Mouse (Mus musculus) spleen, adult 2 months (tissue): ENCODE measurements around the gene Cdh13.

Experiments used
- CTCF ChIP-seq: fragments of 200-500 bp; IDR thresholded peaks from 2 replicates; pipeline ENCODE4 v1.5.1; 2011; ENCODE audit warnings: mild to moderate bottlenecking, inconsistent platforms; ENCODE audit not compliant: insufficient read depth, insufficient read length, insufficient replicate concordance; ENCODE audit errors: extremely low read depth
- POLR2A ChIP-seq: fragments of 200-500 bp; IDR thresholded peaks from 2 replicates; pipeline ENCODE4 v1.6.1; 2011; ENCODE audit warnings: low read depth, low read length, inconsistent platforms

DNA sequence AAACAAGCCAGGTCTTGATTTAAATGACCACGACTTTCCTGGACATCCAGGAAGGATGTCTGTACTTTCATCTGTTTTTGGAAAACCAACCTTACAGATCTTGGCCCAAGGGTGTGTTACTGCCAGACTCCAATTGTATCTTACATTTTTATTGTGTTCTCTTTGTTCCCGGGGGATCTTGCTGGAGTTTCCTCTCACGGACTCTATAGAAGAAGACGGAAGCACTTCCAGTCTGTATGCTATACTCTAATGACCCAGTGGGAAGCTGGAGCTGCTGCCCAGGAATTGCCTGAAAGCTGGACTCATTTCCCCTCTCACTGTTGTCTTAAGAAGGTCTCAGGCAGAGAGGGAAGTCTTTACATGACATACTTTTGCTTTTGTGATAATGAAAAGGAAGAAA is 111.6 kb downstream of the Cdh13 start:
- TF ChIP-seq POLR2A, result no peak
- no peak for TF ChIP-seq CTCF
